Mouse (Mus musculus): Measurements from ENCODE around the gene Bcl2l11.
"Not testable (repeated sequence)": the region's sequence is repeated elsewhere in the genome, so short reads cannot be mapped to it uniquely, and the experiment has no call there.

The Bcl2l11 gene

GRCm38 (mm10) chr2:128125635-128126470 lies at the start of gene Bcl2l11:
Gene Bcl2l11, plus strand, starts transcription at chr2:128126038.
- peak; percentile 96 for DNase-seq (ENCODE audit: low read depth, low spot score)

- no peak for DNase-seq (ENCODE audit: low read depth, low spot score)
Observed at GRCm38 (mm10) chr2:128076936-128077335, 48.9 kb upstream of the Bcl2l11 start.

GRCm38 (mm10) chr2:128078859-128079258 lies 47.0 kb upstream of the Bcl2l11 start:
- peak; percentile 62 for DNase-seq (ENCODE audit: low read depth, low spot score)

- no peak for DNase-seq (ENCODE audit: low read depth, low spot score)
Observed at GRCm38 (mm10) chr2:128079316-128079715, 46.5 kb upstream of the Bcl2l11 start.

- DNase-seq (ENCODE audit: low read depth, low spot score), result no peak
Observed at GRCm38 (mm10) chr2:128083844-128084243, 42.0 kb upstream of the Bcl2l11 start.

GRCm38 (mm10) chr2:128084607-128085006 lies 41.2 kb upstream of the Bcl2l11 start:
- DNase-seq (ENCODE audit: low read depth, low spot score), result no peak

GRCm38 (mm10) chr2:128085481-128085880 lies 40.4 kb upstream of the Bcl2l11 start:
- no peak for DNase-seq (ENCODE audit: low read depth, low spot score)

- DNase-seq (ENCODE audit: low read depth, low spot score), result no peak
Observed at GRCm38 (mm10) chr2:128086301-128086886, 39.4 kb upstream of the Bcl2l11 start.

GRCm38 (mm10) chr2:128086996-128087526 lies 38.8 kb upstream of the Bcl2l11 start:
- DNase-seq (ENCODE audit: low read depth, low spot score), result peak; percentile 80

- peak; percentile 35 for DNase-seq (ENCODE audit: low read depth, low spot score)
Observed at GRCm38 (mm10) chr2:128087798-128088545, 37.9 kb upstream of the Bcl2l11 start.

- peak; percentile 60 for DNase-seq (ENCODE audit: low read depth, low spot score)
Observed at GRCm38 (mm10) chr2:128090283-128090885, 35.5 kb upstream of the Bcl2l11 start.

- peak; percentile 81 for DNase-seq (ENCODE audit: low read depth, low spot score)
Observed at GRCm38 (mm10) chr2:128091431-128092369, 34.1 kb upstream of the Bcl2l11 start.

- DNase-seq (ENCODE audit: low read depth, low spot score), result no peak
Observed at GRCm38 (mm10) chr2:128092451-128092850, 33.4 kb upstream of the Bcl2l11 start.

GRCm38 (mm10) chr2:128094196-128094595 lies 31.6 kb upstream of the Bcl2l11 start:
- no peak for DNase-seq (ENCODE audit: low read depth, low spot score)

- peak; percentile 33 for DNase-seq (ENCODE audit: low read depth, low spot score)
Observed at GRCm38 (mm10) chr2:128094602-128095001, 31.2 kb upstream of the Bcl2l11 start.

- no peak for DNase-seq (ENCODE audit: low read depth, low spot score)
Observed at GRCm38 (mm10) chr2:128095270-128095669, 30.6 kb upstream of the Bcl2l11 start.

GRCm38 (mm10) chr2:128096070-128096469 lies 29.8 kb upstream of the Bcl2l11 start:
- DNase-seq (ENCODE audit: low read depth, low spot score), result no peak

GRCm38 (mm10) chr2:128098118-128098517 lies 27.7 kb upstream of the Bcl2l11 start:
- not testable (repeated sequence) for DNase-seq (ENCODE audit: low read depth, low spot score)

- no peak for DNase-seq (ENCODE audit: low read depth, low spot score)
Observed at GRCm38 (mm10) chr2:128102086-128102485, 23.8 kb upstream of the Bcl2l11 start.

- no peak for DNase-seq (ENCODE audit: low read depth, low spot score)
Observed at GRCm38 (mm10) chr2:128104815-128105214, 21.0 kb upstream of the Bcl2l11 start.
